Mouse (Mus musculus) G1E (cell line): ENCODE measurements at regions not wholly inside any gene's neighbourhood (a gene's known extent, or its start where the extent isn't known, plus 50 kb on each side); places are given as distances from the start of the nearest gene placed in this dataset.

Experiments used
- ATAC-seq: 2 replicates; pipeline ENCODE4 v1.8.0; 2016; ENCODE audit warnings: mild to moderate bottlenecking; ENCODE audit not compliant: insufficient number of reproducible peaks, poor library complexity, low FRiP score, severe bottlenecking; ENCODE audit errors: extremely low read depth
- DNase-seq: peaks from one replicate; pipeline ENCODE4 v3.0.0; 2012; ENCODE audit warnings: low spot score
- H3K27me3 ChIP-seq: 2 replicates; pipeline ENCODE4 v1.6.1; 2012; ENCODE audit warnings: mild to moderate bottlenecking, low read length, inconsistent platforms; ENCODE audit not compliant: insufficient read depth
- H3K36me3 ChIP-seq: replicated peaks from 2 replicates; pipeline ENCODE3; 2012; ENCODE audit warnings: mild to moderate bottlenecking, inconsistent platforms
- H3K4me1 ChIP-seq: 2 replicates; pipeline ENCODE4 v1.6.1; 2012; ENCODE audit warnings: low read depth, low read length, inconsistent platforms, mixed read lengths; ENCODE audit not compliant: insufficient read depth
- H3K4me3 ChIP-seq: 2 replicates; pipeline ENCODE4 v1.5.1; 2012; ENCODE audit warnings: low read depth, mild to moderate bottlenecking, inconsistent platforms, low read length, moderate library complexity, mixed read lengths
- H3K9me3 ChIP-seq: replicated peaks from 2 replicates; pipeline ENCODE4 v1.6.1; 2012; ENCODE audit warnings: inconsistent platforms
- CTCF ChIP-seq: IDR thresholded peaks from 2 replicates; pipeline ENCODE4 v1.5.1; 2012; ENCODE audit warnings: low read depth, low read length, inconsistent platforms, mixed read lengths
- GATA1 ChIP-seq: IDR thresholded peaks from 2 replicates; pipeline ENCODE4 v1.6.1; 2012; ENCODE audit warnings: borderline replicate concordance, low read length, inconsistent platforms, mixed read lengths
- GATA2 ChIP-seq: IDR thresholded peaks from 2 replicates; pipeline ENCODE4 v1.6.1; 2012; ENCODE audit warnings: low read depth, low read length, inconsistent platforms, borderline replicate concordance
- POLR2AphosphoS5 ChIP-seq: IDR thresholded peaks from 2 replicates; pipeline ENCODE4 v1.6.1; 2012; ENCODE audit warnings: low read depth, low read length, inconsistent platforms; ENCODE audit not compliant: insufficient replicate concordance
- TAL1 ChIP-seq: conservative IDR thresholded peaks from 2 replicates; pipeline ENCODE4 v1.6.1; 2012; ENCODE audit warnings: low read depth, low read length, inconsistent platforms, mixed read lengths

- peaks cover 5% of the 10 kb centered on the region; the same call in 1 of the 2 replicates for H3K9me3 ChIP-seq
- H3K27me3 ChIP-seq = no peaks in the 10 kb centered on the region
- no peak overlapping the region for H3K4me3 ChIP-seq
- H3K36me3 ChIP-seq = no peaks in the 10 kb centered on the region
- no peak for TF ChIP-seq POLR2AphosphoS5
- no peak for TF ChIP-seq TAL1
- TF ChIP-seq CTCF = no peak
- TF ChIP-seq GATA2 = no peak
- TF ChIP-seq GATA1 = no peak
- H3K4me1 ChIP-seq = no peaks in the 10 kb centered on the region
- no peak for DNase-seq
- ATAC-seq = no peak
These were observed 581.4 kb downstream of the Dach1 start for GRCm38 (mm10) chr14:97588182-97588581.

DNA sequence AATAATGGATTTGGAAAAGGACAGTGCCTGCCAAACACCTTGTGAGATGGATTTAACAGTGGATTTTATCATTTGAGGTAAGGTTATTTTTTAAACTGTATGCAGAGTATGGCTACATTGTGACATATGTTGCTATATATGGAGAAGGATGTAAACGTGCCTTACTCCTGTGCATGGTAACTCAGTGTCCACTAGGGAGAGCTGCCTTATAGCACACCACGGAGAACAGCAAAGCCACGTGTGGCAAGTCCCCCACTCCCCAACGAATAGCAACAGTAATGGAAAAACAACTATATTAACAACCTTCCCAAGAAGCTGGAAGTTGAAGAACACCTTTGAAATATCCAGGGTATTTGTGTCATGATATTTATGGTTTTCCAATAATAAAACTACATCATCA, 582.6 kb downstream of the Dach1 start:
- Histone ChIP-seq H3K36me3 (no peaks in the 10 kb centered on the region), H3K4me3 (no peak overlapping the region), H3K9me3 (peaks cover 5% of the 10 kb centered on the region; the same call in 1 of the 2 replicates), H3K27me3 (no peaks in the 10 kb centered on the region), H3K4me1 (no peaks in the 10 kb centered on the region)
- TF ChIP-seq GATA2 (no peak), TAL1 (no peak), CTCF (no peak), POLR2AphosphoS5 (no peak), GATA1 (no peak)
- ATAC-seq (no peak), DNase-seq (no peak)

- ATAC-seq = no peak
- Histone ChIP-seq H3K4me3 (no peak overlapping the region), H3K36me3 (no peaks in the 10 kb centered on the region), H3K9me3 (no peaks in the 10 kb centered on the region), H3K27me3 (no peaks in the 10 kb centered on the region), H3K4me1 (no peaks in the 10 kb centered on the region)
- no peak for TF ChIP-seq GATA1
- no peak for TF ChIP-seq GATA2
- no peak for TF ChIP-seq TAL1
- TF ChIP-seq POLR2AphosphoS5 = no peak
- DNase-seq = no peak
These were observed 599.3 kb downstream of the Dach1 start for GRCm38 (mm10) chr14:97570274-97570673.

- H3K4me3 ChIP-seq = no peak overlapping the region
- DNase-seq (no peak), ATAC-seq (no peak)
- TF ChIP-seq TAL1 (no peak), GATA1 (no peak), GATA2 (no peak), CTCF (no peak), POLR2AphosphoS5 (no peak)
- H3K36me3 ChIP-seq = no peaks in the 10 kb centered on the region
- H3K9me3 ChIP-seq = no peaks in the 10 kb centered on the region
- H3K27me3 ChIP-seq = no peaks in the 10 kb centered on the region
- no peaks in the 10 kb centered on the region for H3K4me1 ChIP-seq
These were observed 609.3 kb downstream of the Dach1 start for GRCm38 (mm10) chr14:97560121-97560907.

DNA sequence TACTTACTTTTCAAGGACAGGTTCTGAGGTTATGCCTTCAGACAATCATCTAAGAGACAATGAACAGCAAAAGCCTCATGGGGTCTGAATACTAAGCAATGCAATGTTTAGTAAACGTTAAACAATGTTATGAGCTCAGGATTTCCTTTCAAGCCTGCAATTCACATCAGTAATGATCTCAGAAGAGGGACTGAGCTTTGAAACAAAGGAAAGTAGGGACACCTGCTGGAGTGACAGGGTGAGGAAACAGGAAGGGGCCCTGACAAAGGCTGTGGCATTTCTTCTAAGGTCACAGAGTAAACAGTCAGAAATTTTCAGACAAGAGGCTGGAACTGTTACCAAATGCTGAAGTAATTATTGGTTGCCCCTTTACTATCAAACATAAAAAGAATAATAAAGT, 610.0 kb downstream of the Dach1 start:
- H3K4me1 ChIP-seq = no peaks in the 10 kb centered on the region
- ATAC-seq = peak; percentile 58; the same call in 1 of the 2 replicates
- H3K4me3 ChIP-seq = no peak overlapping the region
- no peak for DNase-seq
- TF ChIP-seq POLR2AphosphoS5 (no peak), CTCF (no peak), GATA2 (no peak), GATA1 (no peak), TAL1 (no peak)
- H3K9me3 ChIP-seq = peaks cover 4% of the 10 kb centered on the region
- H3K27me3 ChIP-seq = no peaks in the 10 kb centered on the region
- no peaks in the 10 kb centered on the region for H3K36me3 ChIP-seq

DNA sequence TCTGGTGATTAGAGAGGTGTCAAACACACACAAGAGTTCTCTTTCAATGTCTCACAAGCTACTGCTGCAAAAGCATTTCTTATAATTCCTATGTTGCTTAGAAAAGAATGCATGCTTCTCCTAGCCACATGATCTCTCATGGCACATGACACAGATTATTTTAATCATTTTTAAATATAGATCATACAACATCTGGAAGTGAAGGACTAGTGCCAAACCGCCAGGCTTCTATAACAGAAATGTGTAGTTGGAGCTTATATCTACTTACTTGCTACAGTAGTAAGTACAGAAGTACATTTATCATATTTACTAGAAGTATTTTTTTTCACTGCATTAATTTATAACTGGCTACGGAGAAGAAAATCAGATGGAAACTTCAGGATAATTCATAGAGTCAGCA, 611.3 kb downstream of the Dach1 start:
- Histone ChIP-seq H3K36me3 (no peaks in the 10 kb centered on the region), H3K9me3 (peaks cover 4% of the 10 kb centered on the region), H3K27me3 (no peaks in the 10 kb centered on the region), H3K4me1 (no peaks in the 10 kb centered on the region), H3K4me3 (no peak overlapping the region)
- TF ChIP-seq POLR2AphosphoS5 (no peak), CTCF (no peak), TAL1 (no peak), GATA1 (no peak), GATA2 (no peak)
- ATAC-seq = no peak
- DNase-seq = no peak
